Mouse (Mus musculus): Measurements from ENCODE around the gene Ercc4. TPM values are rescaled to one million over a fixed set of nuclear protein-coding genes. Genes with fewer than 3 reads are reported as not detected.
"Not testable (repeated sequence)": the region's sequence is repeated elsewhere in the genome, so short reads cannot be mapped to it uniquely, and the experiment has no call there.

Gene Ercc4
- polyA plus RNA-seq (2012; ENCODE audit: insufficient read depth, low replicate concordance) = 2.4 and 3.0 TPM in 2 replicates

GRCm38 (mm10) chr16:13109156-13109989 lies at the start of gene Ercc4:
Ercc4 (plus strand) TSS chr16:13109684.
- Histone ChIP-seq H3K36me3 (replicated peaks; ENCODE audit: low read length) (peaks cover 30% of the 10 kb centered on the region), H3K9me3 (no peaks in the 10 kb centered on the region), H3K4me3 (replicated peaks) (peak within 1 kb of the TSS; percentile 100), H3K27me3 (replicated peaks) (peaks cover 1% of the 10 kb centered on the region), H3K4me1 (peaks cover 20% of the 10 kb centered on the region)
- TF ChIP-seq GATA1 (IDR thresholded peaks at IDR 0.05; ENCODE audit: borderline replicate concordance, low read length) = no peak
- TF ChIP-seq FLI1 (IDR thresholded peaks at IDR 0.05; ENCODE audit: low read length) = no peak

- Histone ChIP-seq H3K4me3 (replicated peaks) (peak overlapping the region; percentile 73), H3K36me3 (replicated peaks; ENCODE audit: low read length) (no peaks in the 10 kb centered on the region), H3K9me3 (no peaks in the 10 kb centered on the region), H3K4me1 (peaks cover 4% of the 10 kb centered on the region), H3K27me3 (replicated peaks) (peaks cover 1% of the 10 kb centered on the region)
- no peak for TF ChIP-seq GATA1 (IDR thresholded peaks at IDR 0.05; ENCODE audit: borderline replicate concordance, low read length)
These were observed 48.4 kb upstream of the Ercc4 start for GRCm38 (mm10) chr16:13061113-13061512.

DNA sequence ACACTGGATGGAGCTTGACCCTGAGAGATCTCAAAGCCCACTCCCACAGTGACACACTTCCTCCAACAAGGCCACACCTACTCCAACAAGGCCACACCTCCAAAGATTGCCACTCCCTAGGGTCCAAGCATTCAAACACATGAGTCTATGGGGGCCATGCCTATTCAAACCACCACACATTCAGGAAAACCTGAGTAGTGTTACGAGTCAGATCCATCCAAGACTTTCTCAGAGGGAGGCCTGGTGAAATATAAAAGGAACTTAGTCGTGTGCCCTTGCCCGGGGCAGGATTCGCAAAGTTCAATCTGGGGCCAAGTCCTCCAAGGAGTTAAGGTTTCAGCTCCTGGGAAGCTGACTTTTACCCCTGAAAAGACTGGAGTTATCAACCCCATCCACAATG lies 35.3 kb upstream of the Ercc4 start:
- H3K4me3 ChIP-seq (replicated peaks) = no peak overlapping the region
- TF ChIP-seq FLI1 (IDR thresholded peaks at IDR 0.05; ENCODE audit: low read length) (no peak), GATA1 (IDR thresholded peaks at IDR 0.05; ENCODE audit: borderline replicate concordance, low read length) (no peak)
- H3K36me3 ChIP-seq (replicated peaks; ENCODE audit: low read length) = no peaks in the 10 kb centered on the region
- no peaks in the 10 kb centered on the region for H3K9me3 ChIP-seq
- no peaks in the 10 kb centered on the region for H3K4me1 ChIP-seq
- H3K27me3 ChIP-seq (replicated peaks) = peaks cover 2% of the 10 kb centered on the region

GRCm38 (mm10) chr16:13080161-13080560 lies 29.3 kb upstream of the Ercc4 start:
- Histone ChIP-seq H3K36me3 (replicated peaks; ENCODE audit: low read length) (no peaks in the 10 kb centered on the region), H3K4me3 (replicated peaks) (no peak overlapping the region), H3K9me3 (no peaks in the 10 kb centered on the region), H3K4me1 (no peaks in the 10 kb centered on the region), H3K27me3 (replicated peaks) (peaks cover 2% of the 10 kb centered on the region)
- TF ChIP-seq GATA1 (IDR thresholded peaks at IDR 0.05; ENCODE audit: borderline replicate concordance, low read length) (no peak), FLI1 (IDR thresholded peaks at IDR 0.05; ENCODE audit: low read length) (no peak)

- Histone ChIP-seq H3K27me3 (replicated peaks) (peaks cover 2% of the 10 kb centered on the region), H3K9me3 (no peaks in the 10 kb centered on the region), H3K4me3 (replicated peaks) (no peak overlapping the region), H3K4me1 (no peaks in the 10 kb centered on the region), H3K36me3 (replicated peaks; ENCODE audit: low read length) (no peaks in the 10 kb centered on the region)
- TF ChIP-seq FLI1 (IDR thresholded peaks at IDR 0.05; ENCODE audit: low read length) (no peak), GATA1 (IDR thresholded peaks at IDR 0.05; ENCODE audit: borderline replicate concordance, low read length) (no peak)
These were observed 26.2 kb upstream of the Ercc4 start for GRCm38 (mm10) chr16:13083155-13083798.

DNA sequence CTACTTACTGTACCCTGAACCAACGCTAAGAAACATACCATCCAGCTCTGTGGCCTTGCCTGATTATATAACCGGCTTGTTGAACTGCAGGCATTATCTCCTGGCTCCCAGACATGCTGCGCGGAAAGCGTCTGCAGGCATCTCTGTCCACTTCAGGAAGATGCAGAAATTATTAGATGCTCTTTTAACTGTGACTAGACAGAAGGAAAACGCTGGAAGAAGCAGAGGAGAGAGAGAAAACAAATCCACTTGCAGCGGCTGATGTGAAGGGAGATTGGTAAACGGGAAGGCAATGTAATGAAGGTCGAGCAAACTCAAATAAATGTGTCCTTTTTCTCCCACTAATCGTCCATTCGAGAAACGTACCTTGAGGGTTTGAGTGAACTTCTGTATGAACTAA lies 1.1 kb upstream of the Ercc4 start:
- TF ChIP-seq GATA1 (IDR thresholded peaks at IDR 0.05; ENCODE audit: borderline replicate concordance, low read length) = no peak
- TF ChIP-seq FLI1 (IDR thresholded peaks at IDR 0.05; ENCODE audit: low read length) = no peak
- no peaks in the 10 kb centered on the region for H3K9me3 ChIP-seq

DNA sequence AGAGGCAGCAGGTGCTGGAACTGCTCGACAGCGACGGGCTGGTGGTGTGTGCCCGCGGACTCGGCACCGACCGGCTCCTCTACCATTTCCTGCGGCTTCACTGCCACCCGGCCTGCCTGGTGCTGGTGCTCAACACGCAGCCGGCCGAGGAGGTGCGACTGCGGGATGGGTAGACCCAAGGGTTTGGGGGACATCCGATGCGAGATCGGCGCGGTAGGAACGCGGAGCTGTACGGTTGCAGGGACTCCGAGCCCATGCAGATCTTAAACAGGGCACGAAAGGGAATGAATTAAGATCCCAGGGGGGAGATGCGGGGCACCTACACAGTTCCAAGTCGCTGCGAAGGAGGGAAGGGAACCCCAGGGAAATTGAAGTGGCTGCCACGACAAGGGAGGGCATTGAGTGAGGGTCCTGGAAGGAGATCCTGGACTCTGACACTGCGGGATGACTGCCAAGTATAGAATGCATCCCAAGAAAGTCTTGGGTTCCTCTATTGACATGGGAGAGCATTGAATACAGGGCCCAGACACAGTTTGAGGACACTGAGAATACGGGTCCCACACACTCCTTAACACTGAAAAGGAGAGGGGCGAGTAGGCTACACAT lies 609 bp downstream of the Ercc4 start:
- TF ChIP-seq FLI1 (IDR thresholded peaks at IDR 0.05; ENCODE audit: low read length) (no peak), GATA1 (IDR thresholded peaks at IDR 0.05; ENCODE audit: borderline replicate concordance, low read length) (no peak)
- H3K4me1 ChIP-seq = peaks cover 20% of the 10 kb centered on the region
- peak overlapping the region; percentile 100 for H3K4me3 ChIP-seq (replicated peaks)
- H3K27me3 ChIP-seq (replicated peaks) = peaks cover 1% of the 10 kb centered on the region
- no peaks in the 10 kb centered on the region for H3K9me3 ChIP-seq
- peaks cover 37% of the 10 kb centered on the region for H3K36me3 ChIP-seq (replicated peaks; ENCODE audit: low read length)

More for the DNA sequence above, 1.1 kb upstream of the Ercc4 start:
- Histone ChIP-seq H3K4me1 (peaks cover 20% of the 10 kb centered on the region), H3K27me3 (replicated peaks) (peaks cover 1% of the 10 kb centered on the region), H3K4me3 (replicated peaks) (no peak overlapping the region), H3K36me3 (replicated peaks; ENCODE audit: low read length) (peaks cover 19% of the 10 kb centered on the region)

DNA sequence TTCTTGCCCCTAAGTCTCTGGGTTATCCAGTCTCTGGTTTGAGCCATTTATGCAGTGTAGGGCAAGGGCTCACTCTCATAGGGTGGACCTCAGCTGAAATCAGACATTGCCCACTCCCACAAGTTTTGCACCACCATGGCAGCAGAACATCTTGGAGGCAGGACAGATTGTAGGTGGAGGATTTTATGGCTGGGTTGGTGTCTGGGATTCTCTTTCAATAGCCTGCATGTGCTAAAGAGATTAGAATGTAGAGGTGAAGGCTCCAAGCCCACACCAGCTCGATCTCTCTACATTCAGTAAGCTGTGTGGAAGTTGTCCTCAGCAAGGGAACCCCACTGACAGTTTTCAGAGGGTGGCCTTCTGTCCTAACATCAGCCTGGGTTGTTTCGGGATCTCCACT lies 5.3 kb downstream of the Ercc4 start:
- Histone ChIP-seq H3K9me3 (no peaks in the 10 kb centered on the region), H3K4me1 (peaks cover 27% of the 10 kb centered on the region), H3K4me3 (replicated peaks) (no peak overlapping the region), H3K36me3 (replicated peaks; ENCODE audit: low read length) (peaks cover 73% of the 10 kb centered on the region), H3K27me3 (replicated peaks) (no peaks in the 10 kb centered on the region)
- TF ChIP-seq FLI1 (IDR thresholded peaks at IDR 0.05; ENCODE audit: low read length) = no peak
- no peak for TF ChIP-seq GATA1 (IDR thresholded peaks at IDR 0.05; ENCODE audit: borderline replicate concordance, low read length)

DNA sequence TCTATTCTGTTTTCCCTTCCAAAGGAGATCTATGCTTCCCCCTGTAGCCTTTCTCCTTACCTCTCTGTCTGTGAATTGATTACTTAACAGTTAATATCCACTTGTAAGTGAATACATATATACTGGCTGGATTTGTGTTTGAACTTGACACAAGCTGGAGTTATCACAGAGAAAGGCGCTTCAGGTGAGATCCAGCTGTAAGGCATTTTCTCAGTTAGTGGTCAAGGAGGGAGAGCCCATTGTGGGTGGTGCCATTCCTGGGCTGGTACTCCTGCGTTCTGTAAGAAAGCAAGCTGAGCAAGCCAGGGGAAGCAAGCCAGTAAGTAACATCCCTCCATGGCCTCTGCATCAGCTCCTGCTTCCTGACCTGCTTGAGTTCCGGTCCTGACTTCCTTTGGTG lies 6.0 kb downstream of the Ercc4 start:
- not testable (repeated sequence) for H3K9me3 ChIP-seq; H3K4me3 ChIP-seq (replicated peaks); H3K27me3 ChIP-seq (replicated peaks)
- Histone ChIP-seq H3K4me1 (peaks cover 22% of the 10 kb centered on the region), H3K36me3 (replicated peaks; ENCODE audit: low read length) (peaks cover 79% of the 10 kb centered on the region)

All from megakaryocyte, embryonic 14.5 days (primary cell).